Mouse (Mus musculus): ENCODE results near the gene Ephb1.

Ephb1 gene

DNA sequence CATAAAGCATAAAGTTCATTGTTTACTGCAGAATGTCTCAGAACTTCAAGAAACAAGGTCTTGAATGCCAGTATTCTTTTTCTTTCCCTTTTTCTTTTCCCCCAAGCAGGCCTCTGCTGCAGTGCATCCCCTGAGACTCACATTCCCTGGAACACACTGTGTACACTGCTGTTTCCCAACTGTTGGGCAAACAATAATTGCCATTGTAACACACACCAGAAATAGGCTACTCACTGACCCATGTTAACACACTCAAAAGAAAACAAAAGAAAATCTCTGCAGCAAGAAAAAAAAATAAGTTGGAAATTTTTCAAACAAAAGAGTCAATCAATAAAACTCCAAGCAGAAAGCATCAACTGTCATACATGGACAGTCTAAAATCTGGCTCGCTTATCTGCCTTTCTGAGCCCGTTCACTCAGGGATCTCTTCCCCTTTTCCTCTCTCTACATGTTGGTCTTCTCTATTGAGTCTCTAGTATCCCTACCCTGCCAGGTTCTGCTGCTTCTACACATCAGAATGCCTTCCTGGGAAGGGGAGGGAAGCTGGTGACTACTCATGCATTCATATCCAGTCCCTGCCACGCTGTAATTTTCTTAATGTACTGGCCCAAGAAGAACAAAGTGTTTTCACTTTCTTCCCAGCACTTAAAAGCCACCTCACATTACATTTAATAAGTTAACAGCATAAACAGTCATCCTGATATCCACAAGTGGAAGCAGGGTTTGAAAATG lies 285.2 kb downstream of the Ephb1 start:
- in situ Hi-C loops (cut with MboI, MseI): no loop called here

DNA sequence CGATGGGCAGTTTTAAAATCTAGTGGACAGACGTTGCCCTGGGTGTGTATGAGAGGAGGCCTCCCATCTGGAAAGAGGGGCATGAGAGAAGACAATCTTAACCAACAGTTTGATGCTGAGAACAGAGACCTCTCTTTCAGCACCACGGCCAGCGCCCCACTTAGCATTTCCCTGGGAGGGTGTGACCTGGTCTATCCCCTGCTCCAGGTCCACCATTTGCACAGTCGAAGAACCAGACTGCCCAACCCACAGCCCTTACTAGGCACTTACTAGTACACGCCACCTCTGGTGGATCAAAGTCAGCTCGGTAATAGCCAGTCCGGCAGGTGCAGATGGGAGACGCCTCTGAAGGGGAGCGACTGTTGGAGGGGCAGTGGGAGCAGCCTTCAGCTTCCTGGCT lies 287.9 kb downstream of the Ephb1 start:
- in situ Hi-C loops (cut with MboI, MseI): no loop called here

- in situ Hi-C loops (cut with MboI, MseI): no loop called here
Observed at GRCm38 (mm10) chr9:102045886-102046285, 308.6 kb downstream of the Ephb1 start.

GRCm38 (mm10) chr9:102045111-102045861 lies 309.2 kb downstream of the Ephb1 start:
- in situ Hi-C loops (cut with MboI, MseI): no loop called here

GRCm38 (mm10) chr9:102039011-102039733 lies 315.3 kb downstream of the Ephb1 start:
- in situ Hi-C loops (cut with MboI, MseI): no loop called here

- in situ Hi-C loops (cut with MboI, MseI): no loop called here
Observed at GRCm38 (mm10) chr9:102036132-102036531, 318.4 kb downstream of the Ephb1 start.

DNA sequence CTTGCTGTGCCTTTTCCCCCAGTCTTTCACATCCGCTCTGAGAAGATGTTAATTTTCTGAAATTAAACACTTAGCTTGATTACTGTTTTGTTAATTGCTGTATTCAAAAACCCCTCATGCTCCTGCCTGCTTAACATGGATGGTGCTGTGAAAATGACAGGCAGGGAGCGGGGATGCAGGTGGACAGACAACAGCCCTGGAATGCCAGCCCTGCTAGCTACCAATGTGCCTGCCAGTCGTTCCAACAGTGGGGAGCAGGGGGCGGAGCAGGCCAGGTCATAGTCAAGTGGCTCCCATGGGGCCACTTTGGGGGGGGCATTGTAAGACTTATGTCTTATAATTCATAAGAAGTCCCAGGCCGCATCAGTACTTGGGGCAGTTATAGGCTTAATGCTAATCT lies 321.3 kb downstream of the Ephb1 start:
- in situ Hi-C loops (cut with MboI, MseI): no loop called here

DNA sequence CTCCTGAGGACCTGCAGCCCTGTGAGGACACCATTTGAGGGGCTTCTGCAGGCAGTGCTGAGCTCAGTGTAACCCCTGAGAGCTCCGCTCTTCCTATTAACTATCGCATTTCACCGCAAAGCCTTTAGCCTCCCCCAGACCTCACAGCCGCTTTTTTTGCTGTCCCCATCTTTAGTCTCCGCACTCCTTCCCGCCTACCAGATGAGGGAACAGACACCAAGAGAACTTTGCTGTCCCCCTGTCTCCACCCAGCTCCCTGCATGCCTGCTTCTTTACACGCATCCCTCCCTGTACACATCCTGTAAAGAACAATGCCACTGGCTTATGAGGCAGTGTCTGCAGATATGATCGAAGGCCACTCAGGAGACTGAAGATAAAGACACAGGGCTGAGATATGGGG lies 322.1 kb downstream of the Ephb1 start:
- in situ Hi-C loops (cut with MboI, MseI): no loop called here

DNA sequence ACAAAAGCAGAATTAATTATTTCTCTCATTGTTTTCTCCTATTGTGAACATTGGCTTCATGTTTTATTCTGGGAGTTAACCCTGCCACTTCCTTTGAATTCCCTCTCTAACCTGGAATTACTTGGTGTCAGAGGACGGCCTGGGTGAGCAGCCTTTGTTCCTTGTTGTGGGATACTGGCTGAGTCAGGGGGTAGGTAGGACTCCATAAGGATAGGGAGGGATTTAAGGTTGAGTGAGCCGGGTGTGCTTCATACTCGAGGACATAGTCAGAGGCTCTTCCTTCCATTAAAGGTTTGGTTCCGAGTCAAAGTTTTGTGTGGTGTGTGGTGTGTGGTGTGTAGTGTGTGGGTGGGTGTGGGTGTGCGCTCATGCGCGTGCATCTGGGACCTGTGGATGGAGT lies 324.8 kb downstream of the Ephb1 start:
- in situ Hi-C loops (cut with MboI, MseI): no loop called here

DNA sequence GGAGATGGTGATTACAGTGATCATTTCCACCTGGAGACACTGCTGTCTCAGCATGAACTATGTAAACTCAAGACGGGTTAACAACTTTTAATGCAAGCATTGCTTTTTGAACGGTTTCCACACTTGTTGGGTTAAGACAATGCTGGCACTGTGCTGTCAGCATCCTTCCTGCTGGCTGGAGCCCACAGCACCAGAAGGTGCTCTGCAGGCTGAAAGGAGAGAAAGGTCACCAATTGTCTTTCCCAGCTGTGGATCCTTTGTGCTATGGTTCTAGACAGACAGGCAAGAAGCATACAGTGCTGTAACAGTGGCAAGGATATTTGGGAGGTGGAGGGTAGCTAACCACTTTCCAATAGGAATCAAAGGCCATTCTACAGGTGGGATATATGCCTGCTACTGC lies 328.4 kb downstream of the Ephb1 start:
- in situ Hi-C loops (cut with MboI, MseI): no loop called here

DNA sequence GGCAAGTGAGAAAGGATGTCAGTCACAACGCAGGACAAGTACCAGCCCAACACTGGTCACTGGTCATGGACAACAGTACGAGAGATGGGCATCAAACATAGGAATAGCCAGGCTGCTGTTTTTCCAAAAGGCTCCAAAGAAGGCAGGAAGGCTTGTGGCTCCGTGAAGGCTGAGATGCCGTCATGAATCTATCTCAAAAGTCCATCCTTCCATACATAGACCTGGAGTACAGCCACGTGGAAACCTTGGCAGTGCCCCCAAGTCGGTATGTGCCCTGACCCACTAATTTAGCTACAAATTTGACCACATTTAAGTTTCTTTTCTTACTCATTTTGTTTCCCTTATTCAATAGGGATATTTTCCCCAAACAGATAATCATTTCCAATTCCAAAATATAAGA lies 329.4 kb downstream of the Ephb1 start:
- in situ Hi-C loops (cut with MboI, MseI): no loop called here

- in situ Hi-C loops (cut with MboI, MseI): no loop called here
Observed at GRCm38 (mm10) chr9:102015516-102015915, 339.0 kb downstream of the Ephb1 start.

- in situ Hi-C loops (cut with MboI, MseI): no loop called here
Observed at GRCm38 (mm10) chr9:102007706-102008105, 346.8 kb downstream of the Ephb1 start.

- in situ Hi-C loops (cut with MboI, MseI): no loop called here
Observed at GRCm38 (mm10) chr9:102006539-102006938, 348.0 kb downstream of the Ephb1 start.

- in situ Hi-C loops (cut with MboI, MseI): no loop called here
Observed at GRCm38 (mm10) chr9:102002920-102003319, 351.6 kb downstream of the Ephb1 start.

DNA sequence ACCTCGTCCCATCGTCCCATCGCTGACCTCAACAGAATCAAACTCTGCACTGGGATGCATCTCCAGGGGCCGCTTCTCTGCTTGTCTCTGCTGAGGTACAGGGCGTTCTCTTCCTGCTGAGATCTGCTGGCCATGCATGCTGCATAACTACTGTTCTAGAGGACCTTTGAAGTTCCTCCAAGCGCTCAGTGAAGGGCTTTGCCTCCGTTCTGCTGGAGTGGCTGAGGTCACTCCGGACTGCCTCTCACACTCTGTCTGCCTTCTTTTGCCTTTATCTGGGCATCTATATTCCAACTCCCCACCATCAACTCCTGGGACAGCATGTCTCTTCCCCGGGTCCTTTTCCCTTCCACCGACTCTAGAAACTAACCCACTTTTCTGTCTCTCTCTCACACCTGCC lies 352.3 kb downstream of the Ephb1 start:
- in situ Hi-C loops (cut with MboI, MseI): no loop called here

DNA sequence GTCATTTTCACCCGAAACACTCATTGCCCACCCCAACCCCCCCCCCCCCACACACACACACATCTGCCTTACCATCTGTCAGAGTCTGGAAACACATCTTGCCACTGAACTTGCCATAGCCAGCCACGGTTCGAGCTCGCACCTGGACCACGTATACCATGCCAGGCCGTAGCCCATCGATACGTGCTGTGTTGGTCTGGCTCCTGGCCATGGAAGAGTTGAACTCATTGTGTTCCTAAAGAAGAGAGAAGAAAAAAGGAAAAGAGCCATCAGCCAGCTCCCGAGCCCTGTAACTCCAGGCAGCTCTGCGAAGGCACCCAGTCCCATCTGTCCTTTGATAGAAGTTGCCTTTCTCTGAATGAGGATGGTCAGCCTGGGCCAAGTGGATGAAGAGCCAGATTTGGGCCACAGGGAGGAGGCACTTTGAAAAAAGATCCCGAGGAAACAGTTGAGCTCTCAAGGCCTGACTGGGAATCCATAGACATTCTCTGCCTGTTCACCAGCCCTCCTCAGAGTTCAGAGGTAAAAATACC lies 352.8 kb downstream of the Ephb1 start:
- in situ Hi-C loops (cut with MboI, MseI): no loop called here

- in situ Hi-C loops (cut with MboI, MseI): loop anchor here (25.0 kb wide), 1 partner anchor 812 kb away; no protein-coding TSS in a partner anchor
Observed at GRCm38 (mm10) chr9:101999690-102000089, 354.8 kb downstream of the Ephb1 start.

- in situ Hi-C loops (cut with MboI, MseI): loop anchor here (25.0 kb wide), 1 partner anchor 810 kb away; no protein-coding TSS in a partner anchor
Observed at GRCm38 (mm10) chr9:101996771-101997500, 357.6 kb downstream of the Ephb1 start.

GRCm38 (mm10) chr9:101996183-101996582 lies 358.3 kb downstream of the Ephb1 start:
- in situ Hi-C loops (cut with MboI, MseI): loop anchor here (25.0 kb wide), 1 partner anchor 809 kb away; no protein-coding TSS in a partner anchor

Measured in regulatory T cell (primary cell).